Mouse (Mus musculus) heart, embryonic 14.5 days (tissue): ENCODE results near the gene Mt2. TPM values are rescaled to one million over a fixed set of nuclear protein-coding genes. Genes with fewer than 3 reads are reported as not detected.
"Not testable (repeated sequence)": the region's sequence is repeated elsewhere in the genome, so short reads cannot be mapped to it uniquely, and the experiment has no call there.

Source experiments
- ATAC-seq: fragments of 200-750 bp; cut with Nextera tagmentation; 2 replicates; pipeline ENCODE4 v1.8.0; 2017; ENCODE audit warnings: low read depth, moderate TSS enrichment; ENCODE audit not compliant: insufficient number of reproducible peaks, insufficient read depth, low FRiP score
- H3K27ac ChIP-seq, 2 experiments: fragments of 200-500 bp in 1 of 2; fragments of 300-500 bp in 1 of 2; sonication (generic) in 1 of 2; replicated peaks in 1 of 2; 2 replicates each; pipeline ENCODE4 v1.5.1; 2012 to 2014; ENCODE audit warnings: low read depth in 2 of 2, low read length in 2 of 2, control low read depth in 1 of 2, mild to moderate bottlenecking in 1 of 2, mixed read lengths in 1 of 2; ENCODE audit not compliant: control insufficient read depth in 1 of 2, insufficient read depth in 1 of 2
- H3K27me3 ChIP-seq: fragments of 300-500 bp; sonication (generic); 2 replicates; pipeline ENCODE4 v1.6.1; 2014; ENCODE audit warnings: mild to moderate bottlenecking, low read length, control low read depth; ENCODE audit not compliant: control insufficient read depth, insufficient read depth
- H3K36me3 ChIP-seq: fragments of 300-500 bp; sonication (generic); 2 replicates; pipeline ENCODE4 v1.6.1; 2014; ENCODE audit warnings: mild to moderate bottlenecking, control low read depth, low read length, mixed read lengths; ENCODE audit not compliant: control insufficient read depth, insufficient read depth
- H3K4me1 ChIP-seq, 2 experiments: fragments of 200-500 bp in 1 of 2; fragments of 300-500 bp in 1 of 2; sonication (generic) in 1 of 2; 2 replicates each; pipeline ENCODE4 v1.6.1; 2012 to 2014; ENCODE audit warnings: low read length in 2 of 2, control low read depth in 1 of 2, mixed read lengths in 1 of 2; ENCODE audit not compliant: control insufficient read depth in 2 of 2, insufficient read depth in 2 of 2
- H3K4me2 ChIP-seq: fragments of 300-500 bp; sonication (generic); 2 replicates; pipeline ENCODE4 v1.6.1; 2014; ENCODE audit warnings: mild to moderate bottlenecking, low read length
- H3K4me3 ChIP-seq, 2 experiments: fragments of 200-500 bp in 1 of 2; fragments of 300-500 bp in 1 of 2; sonication (generic) in 1 of 2; 2 replicates each; pipeline ENCODE4 v1.5.1; 2012 to 2014; ENCODE audit warnings: low read length in 2 of 2, mild to moderate bottlenecking in 2 of 2, control low read depth in 1 of 2, low read depth in 1 of 2, moderate library complexity in 1 of 2; ENCODE audit not compliant: control insufficient read depth in 1 of 2, insufficient read depth in 1 of 2
- H3K9ac ChIP-seq: fragments of 300-500 bp; sonication (generic); 2 replicates; pipeline ENCODE4 v1.6.1; 2014; ENCODE audit warnings: mild to moderate bottlenecking, low read length
- H3K9me3 ChIP-seq: fragments of 300-500 bp; sonication (generic); 2 replicates; pipeline ENCODE4 v1.6.1; 2016; ENCODE audit warnings: low read length, control low read depth; ENCODE audit not compliant: control insufficient read depth
- WGBS: fragments of 180-500 bp; shearing (Covaris S2); extraction: QIAGEN DNeasy Blood & Tissue Kit; methylation state at CpG from one replicate; pipeline ENCODE4 v1.1.7; 2014; 5-methylcytosine and 5-hydroxymethylcytosine counted together
- polyA plus RNA-seq: library from polyadenylated mRNA; unstranded; fragments of >200 nt; fragmentation: Nextera tagmentation; extraction: Ambion mirVana; gene quantifications from 2 replicates; pipeline ENCODE4 v1.2.1, GENCODE M21; 2014

Gene Mt2
- polyA plus RNA-seq, 1 experiment from 2014 or later = 37.5 TPM

GRCm38 (mm10) chr8:94153451-94153850 lies 19.0 kb upstream of the Mt2 start:
- H3K4me1 ChIP-seq = peaks cover 12 to 28% of the 10 kb centered on the region in 2 experiments
- 42% methylated on average over 7 of the region's 7 CpGs for WGBS
- peak overlapping the region; percentile 73 for H3K4me2 ChIP-seq
- H3K9ac ChIP-seq = peak overlapping the region; percentile 52; the same call in 1 of the 2 replicates
- H3K27ac ChIP-seq = no peak overlapping the region
- peaks cover 6% of the 10 kb centered on the region; the same call in 1 of the 2 replicates for H3K27me3 ChIP-seq
- H3K36me3 ChIP-seq = no peaks in the 10 kb centered on the region
- H3K4me3 ChIP-seq = peak overlapping the region; percentile 43 to 57
- ATAC-seq = no peak
- no peaks in the 10 kb centered on the region for H3K9me3 ChIP-seq

DNA sequence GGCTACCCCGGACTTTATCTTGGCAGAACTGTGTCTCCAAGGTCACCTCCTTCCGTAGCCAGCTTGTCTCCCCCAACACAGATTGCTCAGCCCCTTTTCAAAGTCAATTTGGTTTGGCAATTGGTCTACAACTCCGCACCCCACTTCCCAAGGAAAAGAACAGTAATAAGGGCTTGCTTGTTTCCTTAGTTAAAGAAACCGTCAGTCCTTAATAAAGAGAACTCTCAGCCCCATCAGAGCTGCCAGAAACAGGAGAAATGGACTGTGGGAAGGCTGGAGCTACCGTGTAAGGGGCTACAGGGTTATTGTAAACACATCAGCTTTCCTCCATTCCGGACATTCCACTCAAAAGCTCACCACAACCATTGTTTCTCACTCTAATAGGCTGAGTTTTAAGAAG lies 17.9 kb upstream of the Mt2 start:
- no peaks in the 10 kb centered on the region for H3K36me3 ChIP-seq
- H3K27ac ChIP-seq = 0 out of 4 replicates have a peak overlapping the region, but pooled peaks of 1 of the 2 experiments have one; percentile 12
- ATAC-seq = no peak
- H3K4me1 ChIP-seq = peaks cover 12 to 28% of the 10 kb centered on the region in 2 experiments
- H3K27me3 ChIP-seq = peaks cover 6% of the 10 kb centered on the region; the same call in 1 of the 2 replicates
- H3K9me3 ChIP-seq = no peaks in the 10 kb centered on the region
- H3K9ac ChIP-seq = no peak overlapping the region
- WGBS = 54% methylated on average over 6 of the region's 6 CpGs
- H3K4me2 ChIP-seq = no peak overlapping the region
- no peak overlapping the region for H3K4me3 ChIP-seq

GRCm38 (mm10) chr8:94156092-94156491 lies 16.4 kb upstream of the Mt2 start:
- 40% methylated on average over 4 of the region's 4 CpGs for WGBS
- Histone ChIP-seq H3K4me1 (peaks cover 12 to 28% of the 10 kb centered on the region in 2 experiments), H3K9ac (no peak overlapping the region), H3K4me2 (no peak overlapping the region), H3K27me3 (peaks cover 4% of the 10 kb centered on the region; the same call in 1 of the 2 replicates), H3K27ac (peak overlapping the region; percentile 56 to 64; a peak in 2 of 4 replicates), H3K9me3 (no peaks in the 10 kb centered on the region), H3K4me3 (no peak overlapping the region), H3K36me3 (no peaks in the 10 kb centered on the region)
- ATAC-seq = no peak

DNA sequence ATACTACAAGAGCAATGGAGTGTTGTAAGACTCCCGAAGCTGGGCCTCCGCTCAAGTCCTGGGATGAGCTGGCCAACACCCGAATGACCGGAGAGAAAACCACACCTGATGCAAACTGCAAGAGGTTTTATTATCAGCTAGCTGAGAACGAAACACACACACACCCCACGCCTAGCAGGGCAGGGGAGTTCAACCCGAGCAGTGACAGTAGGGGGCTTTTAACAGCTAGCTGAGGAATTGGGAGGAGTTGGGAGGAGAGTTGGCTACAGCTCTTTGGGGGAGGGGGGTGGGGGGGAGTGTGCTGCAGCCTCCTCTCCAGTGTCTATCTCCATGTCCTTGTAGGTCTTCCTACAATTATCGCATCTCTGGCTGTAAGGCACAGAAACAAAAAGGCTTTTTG lies 6.7 kb upstream of the Mt2 start:
- WGBS = 69% methylated on average over 8 of the region's 8 CpGs
- H3K9me3 ChIP-seq, ATAC-seq, H3K27ac ChIP-seq, H3K36me3 ChIP-seq, H3K4me2 ChIP-seq, H3K4me3 ChIP-seq, H3K9ac ChIP-seq, H3K4me1 ChIP-seq: not testable (repeated sequence)
- peaks cover 12% of the 10 kb centered on the region for H3K27me3 ChIP-seq

DNA sequence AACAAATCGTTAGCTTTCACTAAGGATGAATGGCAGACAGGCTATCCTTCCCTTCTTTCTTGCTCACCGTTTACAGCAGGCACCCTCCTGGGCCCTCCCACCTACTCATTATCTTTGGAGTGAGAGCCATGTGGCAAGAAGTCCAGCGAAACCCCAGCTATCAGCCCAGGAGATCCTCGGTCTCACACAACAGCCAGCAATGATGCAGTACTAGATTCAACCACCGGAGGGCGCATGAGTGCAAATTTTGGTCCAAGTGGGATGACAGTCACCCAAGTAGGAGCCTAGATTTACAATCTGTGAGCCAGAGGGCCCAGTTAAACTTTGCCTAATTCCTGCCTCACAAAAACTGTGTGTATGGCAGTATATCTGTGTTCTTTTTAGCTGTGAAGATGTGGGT lies 5.2 kb upstream of the Mt2 start:
- WGBS = 3% methylated on average over 6 of the region's 6 CpGs
- H3K4me3 ChIP-seq = no peak overlapping the region
- no peaks in the 10 kb centered on the region for H3K9me3 ChIP-seq
- H3K27ac ChIP-seq = no peak overlapping the region
- ATAC-seq = no peak
- H3K36me3 ChIP-seq = no peaks in the 10 kb centered on the region
- 0 out of 2 replicates have a peak overlapping the region, but pooled peaks have one; percentile 44 for H3K9ac ChIP-seq
- peak overlapping the region; percentile 48 for H3K4me2 ChIP-seq
- H3K4me1 ChIP-seq = peaks cover 8% of the 10 kb centered on the region in 2 experiments; a peak in 3 of 4 replicates
- H3K27me3 ChIP-seq = peaks cover 26% of the 10 kb centered on the region

DNA sequence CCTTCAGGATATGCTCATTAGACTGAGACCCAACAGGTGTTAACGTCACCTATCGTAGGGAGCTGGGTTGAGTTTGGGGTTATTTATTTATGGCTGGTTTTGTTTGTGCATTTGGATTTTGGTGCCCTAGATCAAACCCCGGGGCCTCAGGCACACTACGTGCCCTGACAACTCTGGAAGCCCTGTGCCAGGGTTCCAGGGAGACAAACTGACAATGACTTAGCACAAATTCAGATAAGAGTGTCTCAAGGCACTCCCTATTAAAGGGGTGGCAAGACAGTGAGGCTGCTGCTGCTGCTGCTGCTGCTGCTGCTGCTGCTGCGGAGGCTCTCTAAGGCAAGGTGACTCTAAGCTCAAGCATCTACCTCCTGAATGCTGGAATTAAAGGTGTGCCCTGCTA lies 2.9 kb upstream of the Mt2 start:
- Histone ChIP-seq H3K9me3 (no peaks in the 10 kb centered on the region), H3K27ac (no peak overlapping the region), H3K4me3 (no peak overlapping the region), H3K36me3 (no peaks in the 10 kb centered on the region), H3K27me3 (peaks cover 47% of the 10 kb centered on the region), H3K4me2 (no peak overlapping the region), H3K9ac (no peak overlapping the region), H3K4me1 (peaks cover 8 to 12% of the 10 kb centered on the region in 2 experiments; a peak in 3 of 4 replicates)
- ATAC-seq = no peak
- 82% methylated on average over 5 of the region's 5 CpGs for WGBS

DNA sequence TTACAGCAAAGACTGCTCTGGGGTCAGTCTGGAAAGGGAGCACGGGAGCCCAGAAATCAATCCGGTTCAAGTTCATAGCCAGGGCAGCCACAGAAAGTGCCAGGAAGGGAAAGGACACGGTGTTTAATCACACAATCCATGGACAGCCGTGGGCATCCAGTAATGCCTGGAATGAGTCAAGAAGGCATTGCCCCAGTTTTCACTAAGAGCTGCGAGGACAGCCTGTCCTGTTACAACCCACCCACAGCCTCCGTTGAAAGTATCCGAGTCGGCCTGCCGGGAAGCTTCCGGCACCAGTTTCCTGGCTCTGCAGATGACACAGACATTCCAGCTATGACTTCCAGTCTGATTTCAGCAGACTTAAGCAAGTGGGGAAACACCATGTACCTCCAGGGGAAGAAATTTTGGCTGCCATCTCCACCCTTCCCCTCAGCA lies 1.1 kb upstream of the Mt2 start:
- no peaks in the 10 kb centered on the region for H3K36me3 ChIP-seq
- H3K27me3 ChIP-seq = peaks cover 63% of the 10 kb centered on the region
- H3K27ac ChIP-seq = no peak overlapping the region
- ATAC-seq = no peak
- H3K4me2 ChIP-seq = peak overlapping the region; percentile 97
- H3K4me1 ChIP-seq = peaks cover 8 to 12% of the 10 kb centered on the region in 2 experiments; a peak in 3 of 4 replicates
- H3K9me3 ChIP-seq = no peaks in the 10 kb centered on the region
- WGBS = 39% methylated on average over 10 of the region's 10 CpGs
- peak overlapping the region in 1 of 2 experiments; percentile 54; a peak in 1 of 4 replicates for H3K4me3 ChIP-seq
- H3K9ac ChIP-seq = no peak overlapping the region
